Mouse (Mus musculus): ENCODE measurements around the gene Arglu1.

Arglu1 gene

DNA sequence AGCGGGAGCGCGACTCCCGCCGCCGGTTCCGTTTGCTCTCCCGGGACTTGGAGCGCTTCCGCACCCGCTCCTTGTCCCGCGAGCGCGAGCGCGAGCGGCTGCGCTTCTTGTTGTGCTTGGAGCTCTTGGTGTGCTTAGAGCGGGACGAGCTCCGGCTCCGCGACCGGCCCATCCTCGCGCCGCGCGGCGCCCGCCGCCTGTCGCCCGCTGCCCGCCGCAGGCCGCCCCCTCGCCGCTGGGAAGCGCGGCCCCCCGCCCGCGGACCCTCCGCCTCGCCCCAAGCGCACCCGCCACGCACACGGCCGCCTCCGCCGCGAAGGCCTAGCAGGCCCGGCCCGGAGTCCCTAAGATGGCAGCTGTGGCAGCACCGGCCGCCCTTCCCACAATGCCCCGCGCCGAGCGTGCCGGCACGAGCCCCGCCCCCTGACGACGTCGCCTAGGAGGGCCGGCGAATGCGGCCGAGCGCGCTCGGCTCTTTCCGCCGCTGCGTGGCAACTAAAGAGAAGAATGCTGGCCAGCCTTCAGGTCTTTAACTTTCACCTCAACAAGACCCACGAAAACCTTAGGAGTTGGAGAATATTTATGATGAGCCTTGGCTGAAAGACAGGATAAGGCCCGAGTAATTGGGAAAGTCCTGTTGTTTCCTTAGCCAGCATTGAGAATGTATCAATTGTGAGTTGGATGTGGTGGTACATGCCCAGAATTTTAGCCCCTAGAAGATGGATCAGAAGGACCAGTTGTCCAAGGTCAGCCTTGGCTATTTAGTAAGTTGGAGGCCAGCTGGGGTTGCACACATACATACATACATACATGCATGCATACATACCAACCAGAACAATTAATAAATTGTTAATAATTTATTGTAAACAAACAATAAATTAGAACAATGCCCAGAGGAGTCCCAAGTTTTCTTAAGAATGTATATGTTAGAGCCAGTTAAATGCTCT, at the start of gene Arglu1:
Gene Arglu1, minus strand, starts transcription at position 376 of the 947 bp plus-strand sequence.
- DNase-seq (ENCODE audit: low spot score) = peak; percentile 94

DNA sequence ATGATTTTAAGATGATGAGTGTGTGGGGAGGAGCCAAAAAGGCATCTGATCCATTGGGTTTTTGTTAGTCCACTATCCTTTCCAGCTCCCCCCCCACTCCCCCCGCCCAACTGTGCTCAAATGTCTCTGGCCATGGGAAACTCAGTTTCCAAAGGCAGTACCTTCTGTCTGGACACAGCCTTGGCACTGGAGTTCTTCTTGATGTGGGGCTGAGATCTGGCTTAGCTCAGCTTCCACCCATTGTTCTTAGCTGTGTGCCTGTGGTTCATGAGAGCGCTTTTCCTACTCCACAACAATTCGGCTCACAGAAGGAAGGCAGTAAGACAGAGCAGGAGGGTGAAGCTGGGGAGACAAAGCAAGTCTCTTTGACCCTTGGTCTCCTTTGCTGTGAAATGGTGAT, 47.0 kb upstream of the Arglu1 start:
- DNase-seq (ENCODE audit: low spot score) = no peak

DNA sequence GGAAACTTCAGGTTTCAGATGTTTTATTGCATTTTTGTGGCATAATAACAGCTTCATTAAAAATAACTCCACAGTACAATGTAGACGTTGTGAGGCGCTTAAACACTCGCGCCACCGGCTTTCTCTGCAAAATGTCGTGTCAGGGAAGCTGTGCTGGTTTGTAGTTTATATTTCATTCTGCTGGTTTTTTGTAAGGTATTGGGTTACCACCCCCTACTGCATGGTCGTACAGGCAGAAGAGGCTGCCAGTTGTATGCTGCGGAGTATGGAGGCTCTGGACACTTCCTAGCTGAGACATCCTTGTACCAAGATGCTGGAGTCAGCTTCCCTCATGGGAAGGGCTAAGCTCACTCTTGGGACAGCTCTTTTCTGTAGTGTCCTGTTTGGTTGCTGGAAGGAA, 46.5 kb upstream of the Arglu1 start:
- no peak for DNase-seq (ENCODE audit: low spot score)

DNA sequence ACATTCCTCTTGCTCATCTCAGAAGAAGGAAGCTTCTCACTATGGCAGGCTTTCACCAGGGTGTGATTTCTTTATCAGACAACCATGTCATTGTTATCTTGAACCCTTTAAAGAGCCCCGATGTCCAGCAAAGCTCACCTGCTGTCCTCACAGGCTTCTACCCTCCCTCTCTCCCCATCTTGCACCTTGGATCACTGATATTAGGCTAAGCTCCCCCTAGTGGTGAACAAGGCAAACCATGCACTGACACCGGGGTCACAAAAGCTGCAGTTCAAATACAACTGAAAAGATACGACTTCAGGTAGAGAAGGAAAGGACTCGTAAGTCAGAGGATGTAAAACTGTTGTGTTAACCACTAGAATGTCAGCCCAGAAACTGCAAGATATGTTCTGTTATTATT, 43.5 kb upstream of the Arglu1 start:
- DNase-seq (ENCODE audit: low spot score) = peak; percentile 15

DNA sequence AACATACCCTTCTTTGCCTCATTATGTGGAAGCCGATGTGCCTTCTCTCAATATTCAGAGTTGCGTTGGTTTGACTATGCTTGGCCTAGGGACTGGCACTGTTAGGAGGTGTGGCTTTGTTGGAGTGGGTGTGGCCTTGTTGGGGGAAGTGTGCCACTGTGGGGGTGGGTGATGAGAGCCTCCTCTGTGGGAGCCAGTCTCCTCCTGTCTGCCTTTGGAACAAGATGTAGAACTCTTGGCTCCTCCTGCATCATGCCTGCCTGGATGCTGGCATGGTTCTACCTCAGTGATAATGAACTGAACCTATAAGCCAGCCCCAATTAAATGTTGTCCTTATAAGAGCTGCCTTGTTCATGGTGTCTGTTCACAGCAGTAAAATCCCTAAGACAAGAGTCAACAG, 38.3 kb upstream of the Arglu1 start:
- no peak for DNase-seq (ENCODE audit: low spot score)

DNA sequence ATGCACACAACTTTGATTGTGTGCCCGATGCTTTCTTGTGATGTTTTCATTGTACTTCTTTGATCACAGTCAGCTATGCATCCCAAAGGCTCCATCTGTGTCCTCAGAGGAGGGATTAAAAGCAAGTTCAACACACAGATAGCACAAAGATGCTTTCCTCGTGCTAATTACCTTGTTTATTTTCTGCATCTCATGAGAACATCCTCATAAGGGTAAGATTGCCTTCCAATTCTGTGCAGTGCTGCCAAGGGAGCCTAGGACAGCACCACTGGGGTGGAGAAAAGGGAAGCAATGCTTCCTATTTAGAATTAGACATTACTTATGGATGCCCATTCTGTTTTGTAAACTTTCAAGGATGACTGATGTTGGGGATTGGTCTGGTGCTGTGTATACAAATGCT, 36.2 kb upstream of the Arglu1 start:
- DNase-seq (ENCODE audit: low spot score) = no peak

DNA sequence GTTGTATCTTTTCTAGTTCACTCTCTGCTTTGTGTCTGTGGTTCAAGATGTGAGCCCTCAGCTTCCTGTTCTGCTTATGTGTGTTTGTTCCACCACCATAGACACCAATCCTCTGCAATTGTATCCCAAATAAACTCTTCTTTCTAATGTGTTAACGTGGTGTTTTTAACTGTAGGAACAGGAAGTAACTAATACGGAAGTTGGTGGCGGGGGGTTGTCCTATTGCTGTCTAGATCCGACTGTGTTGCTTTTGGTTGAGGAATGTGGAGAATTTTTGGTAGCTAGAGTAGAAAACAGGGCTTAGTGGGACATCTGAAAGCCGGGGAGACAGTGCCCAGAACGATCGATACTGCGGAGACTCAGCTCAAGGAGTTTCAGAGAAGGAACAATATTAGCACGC, 14.5 kb upstream of the Arglu1 start:
- DNase-seq (ENCODE audit: low spot score) = no peak

DNA sequence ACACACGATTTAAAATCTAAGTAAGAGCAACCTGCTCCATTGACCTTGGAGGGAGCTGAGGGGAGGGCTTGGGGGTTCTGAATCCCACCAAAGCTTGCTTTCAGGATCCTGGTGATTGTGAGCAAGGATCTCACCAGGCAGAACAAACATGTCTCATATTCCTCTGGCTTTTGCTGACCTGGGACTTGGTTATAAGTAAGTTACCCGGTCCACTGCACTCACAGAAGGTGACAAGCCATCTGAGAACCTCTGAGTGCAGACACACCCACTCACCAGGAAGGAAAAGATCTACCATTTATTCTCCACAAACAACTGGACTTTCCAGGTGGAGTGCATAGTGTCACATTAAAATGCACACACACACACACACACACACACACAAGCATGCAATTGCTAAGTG, 13.3 kb upstream of the Arglu1 start:
- DNase-seq (ENCODE audit: low spot score) = no peak

DNA sequence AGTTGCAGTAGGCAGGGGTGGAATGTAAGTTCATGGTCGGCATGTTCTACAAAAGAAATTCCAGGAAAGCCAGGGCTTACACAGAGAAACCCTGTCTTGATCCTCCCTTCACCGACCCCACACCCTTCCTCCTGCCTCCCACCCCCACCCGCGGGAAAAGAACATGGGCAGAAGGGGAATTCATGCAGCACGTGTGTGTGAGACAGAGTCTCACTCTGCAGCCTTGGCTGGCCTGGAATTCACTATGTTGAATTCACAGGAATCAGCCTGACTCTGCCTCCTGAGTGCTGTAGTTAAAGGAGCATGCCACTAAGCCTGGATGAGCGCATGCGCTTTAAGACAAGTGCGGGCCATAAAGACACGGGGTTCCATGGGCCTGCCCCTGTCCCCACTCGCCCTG, 10.5 kb upstream of the Arglu1 start:
- DNase-seq (ENCODE audit: low spot score) = no peak

DNA sequence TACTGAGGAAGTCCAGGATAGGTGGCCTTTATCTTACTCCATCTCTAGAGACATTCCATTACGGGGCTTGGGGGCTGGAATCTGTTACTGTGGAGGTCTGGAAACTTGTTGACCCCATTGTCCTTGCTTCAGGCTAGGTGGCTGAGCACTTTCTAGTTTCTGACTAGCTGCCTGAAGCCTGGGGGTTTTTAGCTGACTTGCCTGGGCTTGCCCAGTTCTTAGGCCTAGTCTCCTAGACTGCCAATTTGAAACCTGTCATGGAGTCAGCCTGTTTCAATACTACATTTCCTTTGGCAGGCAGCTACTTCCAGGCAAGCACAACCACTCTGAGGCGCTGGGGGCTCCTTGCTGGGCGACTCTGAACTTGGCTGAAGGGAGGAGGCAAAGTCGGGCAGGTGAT, 9.9 kb upstream of the Arglu1 start:
- no peak for DNase-seq (ENCODE audit: low spot score)

DNA sequence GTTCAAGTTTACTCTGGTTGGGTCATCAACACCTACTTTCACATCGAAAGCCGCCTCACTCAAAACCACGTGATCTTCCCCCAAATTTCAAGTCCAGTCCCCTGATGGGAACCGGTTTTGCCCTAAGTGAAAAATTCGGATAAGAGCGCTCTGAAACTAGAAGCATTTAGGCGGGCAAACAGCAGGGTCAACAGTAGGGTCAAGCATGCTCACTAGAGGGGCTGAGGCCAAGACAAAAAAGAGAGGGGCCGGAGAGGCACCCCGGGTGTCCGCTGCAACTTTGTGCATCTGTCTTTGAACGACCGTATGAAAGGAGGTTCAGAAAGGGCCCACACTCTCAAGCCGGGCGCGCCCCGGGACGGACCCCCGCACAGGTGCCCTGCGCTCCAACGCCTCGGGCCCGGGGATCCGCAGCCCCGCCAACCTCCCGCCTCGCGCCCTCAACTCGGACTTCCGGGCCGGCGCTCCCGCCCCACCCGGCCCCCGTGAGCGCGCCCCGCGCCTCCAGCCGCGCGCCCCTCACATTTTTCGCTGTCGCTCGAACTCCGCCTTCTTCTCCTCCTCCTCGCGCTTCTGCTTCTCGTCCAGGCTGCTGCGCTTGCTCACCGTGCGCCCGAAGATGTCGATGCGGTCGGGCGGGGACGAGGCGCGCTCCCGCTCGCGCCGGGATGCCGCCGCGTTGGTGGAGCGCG, 721 bp downstream of the Arglu1 start:
- peak; percentile 31 for DNase-seq (ENCODE audit: low spot score)

DNA sequence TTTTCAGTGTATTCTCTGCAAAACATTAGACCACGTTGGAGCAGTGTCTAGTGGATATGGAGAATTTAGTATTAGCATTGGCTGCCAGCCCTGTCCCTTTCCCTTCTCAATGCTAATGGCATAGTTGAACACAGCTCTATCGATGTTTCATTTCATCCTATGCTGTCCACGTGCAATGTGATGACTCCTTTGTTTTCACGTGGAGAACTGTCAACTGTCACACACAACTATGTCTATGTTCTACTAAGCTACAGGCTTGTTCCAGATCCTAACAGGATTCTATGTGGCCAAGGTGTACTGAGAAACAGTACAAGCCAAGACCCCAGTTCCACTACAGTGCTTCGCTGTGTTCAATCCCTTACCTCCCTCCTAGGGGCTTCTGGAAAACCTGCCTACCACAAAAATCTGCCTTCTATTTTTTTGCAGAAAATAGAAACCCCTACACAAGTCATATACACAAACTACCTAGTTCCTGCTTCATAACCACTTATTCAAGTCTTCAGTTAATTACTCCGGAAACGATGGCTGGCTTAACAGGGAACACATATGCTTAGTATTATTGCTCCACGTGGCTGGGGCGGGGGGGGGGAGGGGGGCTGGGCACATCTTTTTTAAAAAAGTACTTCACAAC, 1.4 kb downstream of the Arglu1 start:
- DNase-seq (ENCODE audit: low spot score) = no peak

DNA sequence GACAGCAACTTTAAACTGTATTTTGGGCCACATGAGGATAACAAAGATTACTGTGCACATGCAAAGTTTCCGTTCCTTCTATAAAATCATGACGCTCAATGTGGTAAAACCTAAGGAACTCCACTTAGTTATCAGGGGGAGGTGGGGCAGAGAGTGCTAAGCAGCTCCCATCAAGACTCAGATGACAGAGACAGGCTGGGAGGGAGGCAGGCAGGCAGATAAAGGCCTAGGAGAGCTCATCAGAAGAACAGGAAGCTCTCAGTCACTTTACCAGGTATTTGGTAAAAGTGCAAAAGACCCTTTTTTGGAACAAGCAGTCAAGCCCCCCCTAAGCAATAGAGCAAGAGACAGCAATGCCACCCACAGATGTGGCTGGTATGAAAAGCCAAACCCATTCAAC, 4.8 kb downstream of the Arglu1 start:
- no peak for DNase-seq (ENCODE audit: low spot score)

DNA sequence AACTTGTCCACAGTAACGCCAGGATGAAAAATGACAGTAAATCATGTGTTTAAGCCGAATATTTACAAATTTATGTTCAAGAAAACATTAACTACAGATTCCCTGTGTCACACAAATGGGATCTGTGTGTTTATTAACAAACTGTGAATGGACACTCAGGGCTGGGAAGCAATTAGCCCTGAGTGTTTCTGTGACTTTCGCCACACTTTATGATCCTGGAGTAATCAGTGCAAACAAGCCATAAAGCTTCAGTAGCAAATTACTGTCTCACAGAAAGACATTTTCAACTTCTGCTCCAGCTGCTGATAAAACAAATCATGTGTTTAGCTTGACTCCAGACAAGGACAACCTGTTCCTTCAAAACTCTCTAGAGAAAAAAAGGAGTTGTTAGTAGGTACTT, 7.6 kb downstream of the Arglu1 start:
- no peak for DNase-seq (ENCODE audit: low spot score)

DNA sequence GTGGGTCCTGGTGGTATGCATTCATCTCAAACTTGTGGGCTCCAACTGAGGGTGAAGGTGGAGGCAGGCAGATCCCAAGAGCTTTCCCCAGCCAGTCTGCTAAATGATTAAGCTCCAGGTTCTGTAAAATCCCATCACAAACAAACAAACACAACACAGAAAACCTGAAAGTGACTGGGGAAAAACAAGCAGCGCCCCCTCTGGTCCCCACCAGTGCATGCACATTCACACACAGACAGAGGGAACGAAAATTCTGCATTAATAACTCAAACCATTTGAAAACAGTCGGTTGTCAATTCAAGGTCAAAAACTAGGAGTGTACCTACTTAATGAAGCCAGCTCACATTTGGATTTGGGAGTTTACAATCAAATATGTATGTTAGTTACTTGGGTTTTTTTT, 12.1 kb downstream of the Arglu1 start:
- no peak for DNase-seq (ENCODE audit: low spot score)

DNA sequence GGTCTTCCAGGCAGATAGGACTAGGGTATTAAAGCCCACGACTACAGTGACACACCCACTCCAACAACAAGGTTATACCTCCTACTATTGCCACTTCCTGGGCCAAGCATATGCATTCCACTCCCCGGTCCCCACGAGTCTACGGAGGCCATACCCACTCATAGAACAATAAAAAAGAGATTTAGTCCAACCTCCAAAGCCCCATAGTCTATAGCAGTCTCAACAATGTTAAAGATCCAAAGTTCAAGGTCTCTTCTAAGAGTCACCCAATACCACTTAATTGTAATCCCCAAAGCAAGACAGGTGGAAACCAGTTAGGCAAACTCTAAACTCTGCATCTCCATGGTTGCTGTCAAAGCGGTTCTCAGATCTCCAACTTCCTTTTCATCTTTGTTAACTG, 15.5 kb downstream of the Arglu1 start:
- DNase-seq (ENCODE audit: low spot score) = no peak

DNA sequence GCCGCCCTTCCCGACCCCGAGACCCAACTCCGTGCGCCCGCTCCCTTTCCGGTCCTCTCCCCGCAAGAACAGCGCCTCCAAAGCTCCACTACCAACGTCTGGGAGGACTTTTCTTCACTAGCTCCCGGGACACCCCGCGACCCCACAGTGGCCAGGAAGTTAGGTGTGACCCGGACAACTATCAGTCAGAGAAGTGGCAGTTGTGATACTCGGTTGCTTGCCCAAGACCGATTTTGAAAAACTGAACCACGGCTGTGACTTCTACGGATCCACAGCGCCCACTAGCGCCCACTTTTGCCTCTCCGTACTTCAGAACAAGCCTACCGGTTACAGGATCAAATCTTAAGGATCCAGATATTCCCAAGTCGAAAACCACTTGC, 28.6 kb downstream of the Arglu1 start:
- DNase-seq (ENCODE audit: low spot score) = peak; percentile 84

DNA sequence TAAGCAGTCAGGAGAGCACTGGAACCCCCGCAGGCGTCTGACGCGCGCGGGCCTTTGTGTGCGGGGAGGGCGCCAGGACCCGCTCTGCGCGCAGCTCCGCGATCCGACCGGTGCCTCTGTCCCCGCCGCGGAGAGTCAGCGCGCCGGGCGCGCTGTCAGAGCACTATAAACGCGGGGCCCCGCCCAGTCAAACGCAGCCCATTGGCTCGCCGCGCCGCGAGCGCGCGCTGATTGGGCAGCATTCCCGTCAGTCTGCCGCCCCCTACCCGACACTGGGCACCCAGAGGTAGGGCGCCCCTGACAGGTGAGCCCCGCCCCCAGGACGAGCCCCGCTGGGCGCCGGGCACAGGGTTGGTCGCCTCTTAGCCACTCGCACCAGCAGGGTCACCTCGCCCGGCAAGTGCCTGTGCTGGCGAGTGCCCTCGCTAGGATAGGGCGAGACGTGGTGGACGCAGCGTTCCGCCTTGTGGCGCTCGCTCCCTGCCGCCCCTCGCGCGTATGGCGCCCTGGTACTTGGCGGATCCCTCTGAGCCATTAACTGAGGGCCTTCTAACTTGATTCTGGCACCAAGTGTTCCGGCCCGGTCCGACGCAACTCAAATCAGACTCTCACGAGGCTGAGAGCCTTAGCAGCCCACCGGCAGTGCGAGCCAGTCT, 29.1 kb downstream of the Arglu1 start, which contains the start of gene Efnb2:
Gene Efnb2, minus strand, starts transcription at position 140 of the 656 bp plus-strand sequence.
- DNase-seq (ENCODE audit: low spot score) = peak; percentile 97

DNA sequence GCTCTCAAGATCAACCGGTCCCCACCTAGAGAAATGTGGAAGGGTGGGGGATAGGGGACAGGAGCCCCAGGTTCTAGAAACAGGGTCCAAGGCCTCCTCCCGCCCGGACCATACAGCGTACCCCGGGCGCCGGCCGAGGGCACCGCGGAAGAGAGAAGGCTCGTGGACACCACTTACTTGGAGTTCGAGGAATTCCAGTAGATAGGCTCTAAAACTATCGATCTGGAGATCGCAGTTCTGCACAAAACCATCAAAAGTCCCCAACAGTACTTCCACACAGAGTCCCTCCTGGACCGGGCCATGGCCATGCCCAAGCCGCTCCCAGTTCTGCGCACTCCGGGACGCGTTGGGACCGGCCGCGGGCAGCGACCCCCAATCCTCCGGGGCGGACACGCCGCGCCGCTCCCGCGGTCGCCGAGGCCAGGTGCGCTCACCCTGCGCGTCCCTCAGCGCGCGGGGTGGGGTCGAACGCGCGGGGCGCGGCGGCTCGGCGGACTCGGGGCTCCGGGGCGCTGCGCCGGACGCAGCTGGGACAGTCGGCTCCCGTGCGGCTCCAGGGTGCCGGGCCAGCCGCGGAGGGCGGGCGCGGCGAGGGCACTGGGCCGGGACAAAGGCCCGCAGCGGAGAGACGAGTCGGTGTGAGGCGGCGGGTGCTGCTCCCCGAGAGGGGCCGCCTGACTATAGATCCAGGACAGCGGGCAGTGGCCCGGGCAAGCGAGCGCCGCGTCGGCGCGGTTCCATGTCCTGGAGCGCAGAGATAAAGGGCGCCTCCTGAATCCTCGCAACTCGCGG, 29.8 kb downstream of the Arglu1 start:
- DNase-seq (ENCODE audit: low spot score) = peak; percentile 29

DNA sequence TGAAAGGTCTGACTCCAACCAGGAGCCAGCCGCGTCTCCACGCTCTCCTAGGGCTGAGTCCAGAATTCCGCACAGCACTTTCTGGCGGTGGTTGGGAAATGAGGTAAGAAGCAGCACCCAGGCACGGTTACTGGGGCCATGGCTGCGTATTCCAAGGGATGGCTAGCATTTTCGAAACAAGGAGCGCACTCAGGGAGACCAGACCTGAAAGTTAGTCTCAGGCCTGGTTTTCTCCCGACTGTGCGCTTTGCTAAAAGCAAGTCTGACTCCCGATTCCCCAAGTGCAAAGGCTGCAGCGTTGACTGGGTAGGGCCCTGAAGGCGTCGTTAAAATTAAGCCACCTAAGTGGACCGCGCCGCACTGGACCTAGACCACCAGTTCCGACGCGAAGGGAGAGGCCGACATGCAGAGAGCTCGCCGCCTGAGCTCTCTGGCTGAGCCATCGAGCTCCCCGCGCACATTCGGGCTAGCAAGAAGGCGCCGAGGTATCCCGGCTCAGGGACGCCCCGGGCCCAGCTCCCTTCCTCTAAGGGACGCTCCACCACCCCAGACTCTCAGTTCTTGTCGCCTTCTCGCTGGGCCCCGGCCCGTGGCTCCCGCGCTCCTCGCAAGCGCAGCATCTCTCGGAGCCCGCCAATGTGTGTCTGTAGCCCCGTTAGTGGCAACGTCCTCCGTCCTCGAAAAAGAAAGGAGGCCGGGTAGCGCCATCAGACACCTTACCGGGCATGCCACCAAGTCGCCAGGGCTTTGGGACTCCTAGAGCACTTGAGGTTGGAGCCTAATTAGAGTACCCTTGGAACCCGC, 30.6 kb downstream of the Arglu1 start:
- no peak for DNase-seq (ENCODE audit: low spot score)
